Mouse (Mus musculus) forebrain, embryonic 16.5 days (tissue): ENCODE measurements at regions not wholly inside any gene's neighbourhood (a gene's known extent, or its start where the extent isn't known, plus 50 kb on each side); places are given as distances from the start of the nearest gene placed in this dataset.

Source experiments
- ATAC-seq: fragments of 200-750 bp; cut with Nextera tagmentation; 2 replicates; pipeline ENCODE4 v1.8.0; 2017; ENCODE audit warnings: mild to moderate bottlenecking, moderate library complexity
- H3K27ac ChIP-seq: fragments of 300-500 bp; sonication (generic); 2 replicates; pipeline ENCODE4 v1.5.1; 2014; ENCODE audit warnings: low read length, control low read depth
- H3K27me3 ChIP-seq: fragments of 300-500 bp; sonication (generic); replicated peaks from 2 replicates; pipeline ENCODE4 v1.6.1; 2014; ENCODE audit warnings: low read length; ENCODE audit not compliant: control insufficient read depth, insufficient read depth
- H3K36me3 ChIP-seq: fragments of 300-500 bp; sonication (generic); 2 replicates; pipeline ENCODE4 v1.6.1; 2014; ENCODE audit not compliant: control insufficient read depth, insufficient read depth
- H3K4me1 ChIP-seq: fragments of 300-500 bp; sonication (generic); replicated peaks from 2 replicates; pipeline ENCODE4 v1.6.1; 2014; ENCODE audit warnings: low read length; ENCODE audit not compliant: control insufficient read depth, insufficient read depth
- H3K4me2 ChIP-seq: fragments of 300-500 bp; sonication (generic); 2 replicates; pipeline ENCODE4 v1.6.1; 2014; ENCODE audit warnings: mild to moderate bottlenecking, low read length, control low read depth
- H3K4me3 ChIP-seq: fragments of 300-500 bp; sonication (generic); replicated peaks from 2 replicates; pipeline ENCODE4 v1.5.1; 2014; ENCODE audit warnings: mild to moderate bottlenecking, low read length, control low read depth
- H3K9ac ChIP-seq: fragments of 300-500 bp; sonication (generic); replicated peaks from 2 replicates; pipeline ENCODE4 v1.6.1; 2014; ENCODE audit warnings: low read depth, low read length, control low read depth
- H3K9me3 ChIP-seq: fragments of 300-500 bp; sonication (generic); 2 replicates; pipeline ENCODE4 v1.6.1; 2016; ENCODE audit warnings: low read length; ENCODE audit not compliant: control insufficient read depth
- WGBS: fragments of 180-500 bp; shearing (Covaris S2); extraction: QIAGEN DNeasy Blood & Tissue Kit; methylation state at CpG from one replicate; pipeline ENCODE4 v1.1.7; 2014; 5-methylcytosine and 5-hydroxymethylcytosine counted together

GRCm38 (mm10) chr8:100796628-100797027 is 1380.4 kb upstream of the Cdh8 start:
- Histone ChIP-seq H3K4me2 (no peak overlapping the region), H3K27me3 (no peaks in the 10 kb centered on the region), H3K9ac (no peak overlapping the region), H3K27ac (no peak overlapping the region), H3K4me1 (no peaks in the 10 kb centered on the region), H3K4me3 (no peak overlapping the region), H3K36me3 (no peaks in the 10 kb centered on the region), H3K9me3 (no peaks in the 10 kb centered on the region)
- 70% methylated on average over 1 of the region's 1 CpGs for WGBS
- ATAC-seq, result no peak

- WGBS, result 91% methylated on average over 7 of the region's 7 CpGs
- Histone ChIP-seq H3K4me2 (no peak overlapping the region), H3K4me1 (no peaks in the 10 kb centered on the region), H3K36me3 (no peaks in the 10 kb centered on the region), H3K27me3 (no peaks in the 10 kb centered on the region), H3K9ac (no peak overlapping the region), H3K27ac (no peak overlapping the region), H3K4me3 (no peak overlapping the region), H3K9me3 (no peaks in the 10 kb centered on the region)
- no peak for ATAC-seq
These were observed 1377.7 kb upstream of the Cdh8 start for GRCm38 (mm10) chr8:100793951-100794350.

- Histone ChIP-seq H3K4me2 (no peak overlapping the region), H3K9me3 (no peaks in the 10 kb centered on the region), H3K27ac (no peak overlapping the region), H3K36me3 (no peaks in the 10 kb centered on the region), H3K4me3 (no peak overlapping the region), H3K4me1 (no peaks in the 10 kb centered on the region), H3K9ac (no peak overlapping the region), H3K27me3 (no peaks in the 10 kb centered on the region)
- WGBS, result 62% methylated on average over 11 of the region's 11 CpGs
- no peak for ATAC-seq
These were observed 1374.4 kb upstream of the Cdh8 start for GRCm38 (mm10) chr8:100790592-100791141.

GRCm38 (mm10) chr8:100788132-100788531 is 1371.9 kb upstream of the Cdh8 start:
- H3K27me3 ChIP-seq, result no peaks in the 10 kb centered on the region
- no peak overlapping the region for H3K4me2 ChIP-seq
- no peak overlapping the region for H3K4me3 ChIP-seq
- H3K4me1 ChIP-seq, result no peaks in the 10 kb centered on the region
- no peak overlapping the region for H3K9ac ChIP-seq
- no peaks in the 10 kb centered on the region for H3K9me3 ChIP-seq
- no peak overlapping the region for H3K27ac ChIP-seq
- no peak for ATAC-seq
- H3K36me3 ChIP-seq, result no peaks in the 10 kb centered on the region
- WGBS, result 84% methylated on average over 6 of the region's 6 CpGs

- Histone ChIP-seq H3K9ac (peak overlapping the region; percentile 51; the same call in 1 of the 2 replicates), H3K4me1 (peaks cover 2% of the 10 kb centered on the region; the same call in 1 of the 2 replicates), H3K4me2 (peak overlapping the region; percentile 44), H3K27ac (no peak overlapping the region), H3K36me3 (no peaks in the 10 kb centered on the region), H3K9me3 (no peaks in the 10 kb centered on the region), H3K27me3 (no peaks in the 10 kb centered on the region), H3K4me3 (peak overlapping the region; percentile 15; the same call in 1 of the 2 replicates)
- WGBS, result 20% methylated on average over 9 of the region's 9 CpGs
- peak; percentile 75; the same call in 1 of the 2 replicates for ATAC-seq
These were observed 1356.6 kb upstream of the Cdh8 start for GRCm38 (mm10) chr8:100772742-100773370.

GRCm38 (mm10) chr8:100769617-100770016 is 1353.3 kb upstream of the Cdh8 start:
- 55% methylated on average over 4 of the region's 4 CpGs for WGBS
- Histone ChIP-seq H3K9ac (no peak overlapping the region), H3K4me2 (no peak overlapping the region), H3K4me1 (peaks cover 2% of the 10 kb centered on the region; the same call in 1 of the 2 replicates), H3K27ac (no peak overlapping the region), H3K36me3 (no peaks in the 10 kb centered on the region), H3K27me3 (no peaks in the 10 kb centered on the region), H3K9me3 (no peaks in the 10 kb centered on the region), H3K4me3 (no peak overlapping the region)
- no peak for ATAC-seq

- no peak for ATAC-seq
- no peak overlapping the region for H3K9ac ChIP-seq
- no peak overlapping the region for H3K4me3 ChIP-seq
- no peak overlapping the region for H3K27ac ChIP-seq
- H3K4me1 ChIP-seq, result no peaks in the 10 kb centered on the region
- no peaks in the 10 kb centered on the region for H3K36me3 ChIP-seq
- H3K9me3 ChIP-seq, result no peaks in the 10 kb centered on the region
- no peak overlapping the region for H3K4me2 ChIP-seq
- 81% methylated on average over 4 of the region's 4 CpGs for WGBS
- H3K27me3 ChIP-seq, result no peaks in the 10 kb centered on the region
These were observed 1317.7 kb upstream of the Cdh8 start for GRCm38 (mm10) chr8:100733927-100734326.

GRCm38 (mm10) chr8:100702365-100702764 is 1286.1 kb upstream of the Cdh8 start:
- H3K9me3 ChIP-seq, result no peaks in the 10 kb centered on the region
- no peak overlapping the region for H3K27ac ChIP-seq
- no peak overlapping the region for H3K4me2 ChIP-seq
- H3K4me3 ChIP-seq, result no peak overlapping the region
- H3K4me1 ChIP-seq, result no peaks in the 10 kb centered on the region
- no peak for ATAC-seq
- H3K36me3 ChIP-seq, result no peaks in the 10 kb centered on the region
- WGBS, result 36% methylated on average over 2 of the region's 2 CpGs
- no peak overlapping the region for H3K9ac ChIP-seq
- no peaks in the 10 kb centered on the region for H3K27me3 ChIP-seq

GRCm38 (mm10) chr8:100695043-100695442 is 1278.8 kb upstream of the Cdh8 start:
- Histone ChIP-seq H3K4me2 (no peak overlapping the region), H3K27me3 (no peaks in the 10 kb centered on the region), H3K9me3 (no peaks in the 10 kb centered on the region), H3K4me1 (0 out of 2 replicates have a peak, but pooled peaks cover 2% of the 10 kb centered on the region), H3K36me3 (no peaks in the 10 kb centered on the region), H3K27ac (no peak overlapping the region), H3K4me3 (no peak overlapping the region), H3K9ac (no peak overlapping the region)
- 63% methylated on average over 3 of the region's 3 CpGs for WGBS
- ATAC-seq, result peak; percentile 40; the same call in 1 of the 2 replicates
